Mouse (Mus musculus) forebrain, embryonic 12.5 days (tissue): ENCODE measurements at regions not wholly inside any gene's neighbourhood (a gene's known extent, or its start where the extent isn't known, plus 50 kb on each side); places are given as distances from the start of the nearest gene placed in this dataset.

Experiments used
- ATAC-seq: fragments of 200-750 bp; cut with Nextera tagmentation; 2 replicates; pipeline ENCODE4 v1.8.0; 2017; ENCODE audit warnings: moderate TSS enrichment; ENCODE audit not compliant: low FRiP score
- H3K27ac ChIP-seq: fragments of 300-500 bp; sonication (generic); 2 replicates; pipeline ENCODE4 v1.5.1; 2016; ENCODE audit warnings: mild to moderate bottlenecking
- H3K27me3 ChIP-seq: fragments of 300-500 bp; sonication (generic); 2 replicates; pipeline ENCODE4 v1.6.1; 2016; ENCODE audit warnings: mild to moderate bottlenecking
- H3K36me3 ChIP-seq: fragments of 300-500 bp; sonication (generic); replicated peaks from 2 replicates; pipeline ENCODE4 v1.6.1; 2016; ENCODE audit warnings: mild to moderate bottlenecking
- H3K4me1 ChIP-seq: fragments of 300-500 bp; sonication (generic); 2 replicates; pipeline ENCODE4 v1.6.1; 2016
- H3K4me2 ChIP-seq: fragments of 300-500 bp; sonication (generic); 2 replicates; pipeline ENCODE4 v1.6.1; 2016; ENCODE audit warnings: mild to moderate bottlenecking, moderate library complexity
- H3K4me3 ChIP-seq: fragments of 300-500 bp; sonication (generic); replicated peaks from 2 replicates; pipeline ENCODE4 v1.5.1; 2016; ENCODE audit warnings: mild to moderate bottlenecking
- H3K9ac ChIP-seq: fragments of 300-500 bp; sonication (generic); 2 replicates; pipeline ENCODE4 v1.6.1; 2016; ENCODE audit warnings: mild to moderate bottlenecking
- H3K9me3 ChIP-seq: fragments of 300-500 bp; sonication (generic); 2 replicates; pipeline ENCODE4 v1.6.1; 2016
- WGBS: fragments of 180-500 bp; shearing (Covaris S2); methylation state at CpG from one replicate; pipeline ENCODE4 v1.1.7; 2016; 5-methylcytosine and 5-hydroxymethylcytosine counted together

DNA sequence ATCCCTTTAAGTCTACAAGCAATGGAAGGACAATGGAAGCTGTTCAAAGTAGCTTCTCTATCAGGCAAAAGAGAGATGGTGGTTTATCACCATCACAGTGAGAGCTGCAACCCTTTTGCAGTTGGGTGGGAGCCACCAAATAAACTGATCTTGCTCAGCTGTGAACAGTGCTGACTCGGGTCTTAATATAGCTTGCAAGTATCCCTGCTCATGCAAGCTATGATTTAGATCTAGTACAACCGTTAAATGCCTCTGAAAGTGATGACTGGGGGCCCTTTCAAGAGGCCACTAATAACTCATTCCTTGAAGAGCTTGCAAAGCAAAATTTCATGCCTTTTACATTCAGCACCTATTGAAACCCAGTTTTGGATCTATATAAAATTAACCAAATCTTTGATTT, 1154.5 kb upstream of the Lrrtm3 start:
- no peaks in the 10 kb centered on the region for H3K4me1 ChIP-seq
- ATAC-seq = no peak
- no peak overlapping the region for H3K4me3 ChIP-seq
- H3K27ac ChIP-seq = no peak overlapping the region
- H3K36me3 ChIP-seq = no peaks in the 10 kb centered on the region
- WGBS = 83% methylated on average over 2 of the region's 2 CpGs
- H3K9me3 ChIP-seq = no peaks in the 10 kb centered on the region
- H3K9ac ChIP-seq = no peak overlapping the region
- no peak overlapping the region for H3K4me2 ChIP-seq
- H3K27me3 ChIP-seq = no peaks in the 10 kb centered on the region

DNA sequence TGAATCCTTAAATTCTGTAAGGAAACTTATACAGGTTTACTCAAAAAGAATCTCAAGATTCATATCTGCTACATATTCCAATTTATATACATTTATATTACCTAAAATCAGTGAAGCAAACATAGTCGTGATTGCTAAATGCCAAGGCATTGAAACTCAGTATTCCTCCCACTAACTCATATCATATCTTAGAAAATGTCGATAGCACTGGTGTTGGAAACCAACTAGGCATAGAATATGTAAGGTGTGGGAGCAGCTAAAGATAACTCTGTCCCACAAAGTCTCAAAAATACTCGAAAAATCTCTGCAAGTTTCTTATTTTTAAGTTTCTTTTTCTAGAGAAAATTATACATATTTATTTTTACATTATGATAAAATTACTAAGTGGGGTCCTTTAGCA, 1134.1 kb upstream of the Lrrtm3 start:
- WGBS = 79% methylated on average over 3 of the region's 3 CpGs
- no peak overlapping the region for H3K4me2 ChIP-seq
- no peaks in the 10 kb centered on the region for H3K4me1 ChIP-seq
- no peak overlapping the region for H3K4me3 ChIP-seq
- no peak overlapping the region for H3K9ac ChIP-seq
- no peaks in the 10 kb centered on the region for H3K36me3 ChIP-seq
- no peak for ATAC-seq
- no peaks in the 10 kb centered on the region for H3K27me3 ChIP-seq
- no peak overlapping the region for H3K27ac ChIP-seq
- H3K9me3 ChIP-seq = no peaks in the 10 kb centered on the region

DNA sequence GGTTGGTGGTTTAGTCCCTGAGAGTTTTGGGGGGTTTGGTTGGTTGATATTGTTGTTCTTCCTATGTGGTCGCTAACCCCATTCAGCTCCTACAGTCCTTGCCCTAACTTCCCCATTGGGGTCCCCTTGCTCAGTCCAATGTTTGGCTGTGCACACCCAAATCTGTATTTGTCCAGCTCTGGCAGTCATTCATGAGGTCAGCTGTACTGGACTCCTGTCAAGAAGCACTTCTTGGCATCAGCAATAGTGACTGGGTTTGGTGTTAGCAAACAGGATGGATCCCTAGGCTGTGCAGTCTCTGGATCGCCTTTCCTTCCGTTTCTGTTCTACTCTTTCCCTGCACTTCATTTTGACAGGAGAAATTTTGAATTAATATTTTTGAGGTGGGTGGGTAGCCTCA, 1131.1 kb upstream of the Lrrtm3 start:
- H3K36me3 ChIP-seq = no peaks in the 10 kb centered on the region
- WGBS = 93% methylated on average over 3 of the region's 3 CpGs
- H3K9me3 ChIP-seq = no peaks in the 10 kb centered on the region
- H3K9ac ChIP-seq = no peak overlapping the region
- no peak overlapping the region for H3K4me3 ChIP-seq
- H3K27me3 ChIP-seq = no peaks in the 10 kb centered on the region
- ATAC-seq = no peak
- H3K27ac ChIP-seq = no peak overlapping the region
- H3K4me2 ChIP-seq = no peak overlapping the region
- H3K4me1 ChIP-seq = no peaks in the 10 kb centered on the region

DNA sequence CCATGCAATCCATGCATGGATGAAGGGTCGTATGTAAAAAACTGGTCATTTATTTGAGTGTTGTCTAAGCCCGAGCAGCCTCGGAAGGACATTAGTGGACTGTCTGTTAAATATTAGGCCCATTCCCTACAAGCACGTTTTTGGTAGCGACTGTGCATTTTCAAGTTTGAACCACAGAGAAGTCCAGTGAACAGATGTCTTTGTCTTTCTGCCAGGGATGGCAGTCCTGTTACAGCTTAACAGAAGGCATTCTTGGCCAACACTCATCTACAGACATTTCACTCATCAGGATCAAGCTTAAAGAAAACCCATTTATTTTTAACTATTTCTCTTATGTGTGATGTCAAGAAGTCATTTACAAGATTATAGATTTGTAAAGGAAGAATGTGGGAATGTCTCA, 1129.2 kb upstream of the Lrrtm3 start:
- no peak for ATAC-seq
- no peak overlapping the region for H3K4me2 ChIP-seq

DNA sequence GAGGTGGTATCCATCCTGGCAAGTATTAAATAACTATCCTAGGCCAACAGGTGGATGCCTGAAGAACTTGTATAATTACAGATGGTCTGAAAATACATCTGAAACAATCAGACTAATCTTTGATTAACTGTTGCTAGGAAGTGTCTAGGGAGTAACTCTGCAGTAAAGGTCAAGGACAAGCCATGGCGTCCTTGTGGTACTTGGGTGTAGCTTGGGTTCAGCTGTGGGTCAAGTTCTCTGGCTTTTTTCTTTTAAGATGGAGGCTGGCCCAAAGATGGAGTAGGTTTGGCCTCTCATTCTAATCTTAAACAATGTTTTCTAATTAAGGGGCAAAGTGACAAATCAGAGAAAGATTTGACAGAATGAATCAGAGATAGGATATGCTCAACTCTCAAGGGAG, 1126.1 kb upstream of the Lrrtm3 start:
- 85% methylated on average over 1 of the region's 1 CpGs for WGBS
- ATAC-seq = no peak
- Histone ChIP-seq H3K4me2 (no peak overlapping the region), H3K36me3 (no peaks in the 10 kb centered on the region), H3K27ac (no peak overlapping the region), H3K4me3 (no peak overlapping the region), H3K27me3 (no peaks in the 10 kb centered on the region), H3K4me1 (no peaks in the 10 kb centered on the region), H3K9me3 (no peaks in the 10 kb centered on the region), H3K9ac (no peak overlapping the region)

More for the DNA sequence above, 1129.2 kb upstream of the Lrrtm3 start:
- no peaks in the 10 kb centered on the region for H3K27me3 ChIP-seq
- no peak overlapping the region for H3K27ac ChIP-seq
- no peaks in the 10 kb centered on the region for H3K4me1 ChIP-seq
- H3K9me3 ChIP-seq = no peaks in the 10 kb centered on the region
- H3K36me3 ChIP-seq = no peaks in the 10 kb centered on the region
- H3K9ac ChIP-seq = no peak overlapping the region
- no peak overlapping the region for H3K4me3 ChIP-seq
- WGBS = 93% methylated on average over 5 of the region's 5 CpGs

DNA sequence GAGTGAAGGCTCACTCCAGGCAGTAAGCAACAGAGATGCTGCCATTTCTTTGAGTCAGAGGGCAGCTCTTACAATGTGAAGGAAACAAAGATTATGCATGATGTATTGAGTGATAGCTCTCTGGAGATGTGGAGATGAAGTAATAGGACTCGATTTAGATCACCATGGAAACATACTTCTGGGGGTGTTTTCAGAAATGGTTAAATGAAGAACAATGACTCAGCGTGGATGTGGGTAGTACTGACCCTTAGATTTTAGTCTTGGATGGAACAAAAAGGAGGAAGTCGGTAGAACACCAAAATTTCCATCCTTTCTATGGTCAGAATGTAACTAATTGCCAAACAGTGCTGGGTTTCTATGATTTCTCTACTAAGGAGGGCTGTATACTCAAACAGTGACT, 1125.1 kb upstream of the Lrrtm3 start:
- Histone ChIP-seq H3K9me3 (no peaks in the 10 kb centered on the region), H3K27ac (no peak overlapping the region), H3K9ac (no peak overlapping the region), H3K36me3 (no peaks in the 10 kb centered on the region), H3K4me1 (no peaks in the 10 kb centered on the region), H3K4me2 (no peak overlapping the region), H3K4me3 (no peak overlapping the region), H3K27me3 (no peaks in the 10 kb centered on the region)
- ATAC-seq = no peak
- WGBS = 72% methylated on average over 3 of the region's 3 CpGs

DNA sequence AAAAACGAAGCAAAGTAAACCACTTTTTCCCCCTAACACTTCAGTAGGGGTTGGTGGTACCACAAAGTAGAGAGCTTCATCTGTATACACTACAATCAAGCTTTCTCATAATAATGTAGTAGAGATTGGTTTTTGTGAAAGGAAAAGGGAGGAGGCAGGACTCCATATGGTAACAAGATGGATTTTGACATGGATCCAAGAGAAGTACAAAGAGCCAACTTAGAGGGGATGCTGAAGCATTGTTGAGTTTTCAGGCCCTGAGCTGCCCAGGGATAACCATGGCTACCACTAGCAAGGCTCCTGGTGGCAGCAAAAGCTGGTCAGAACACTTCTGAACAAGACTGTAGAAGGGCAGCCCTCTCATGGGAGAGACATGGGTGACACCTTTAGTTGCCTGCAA, 1093.6 kb upstream of the Lrrtm3 start:
- Histone ChIP-seq H3K36me3 (no peaks in the 10 kb centered on the region), H3K9me3 (no peaks in the 10 kb centered on the region), H3K4me2 (no peak overlapping the region), H3K4me1 (no peaks in the 10 kb centered on the region), H3K4me3 (no peak overlapping the region), H3K27ac (no peak overlapping the region), H3K27me3 (no peaks in the 10 kb centered on the region), H3K9ac (no peak overlapping the region)
- WGBS = 51% methylated on average over 1 of the region's 1 CpGs
- ATAC-seq = no peak

DNA sequence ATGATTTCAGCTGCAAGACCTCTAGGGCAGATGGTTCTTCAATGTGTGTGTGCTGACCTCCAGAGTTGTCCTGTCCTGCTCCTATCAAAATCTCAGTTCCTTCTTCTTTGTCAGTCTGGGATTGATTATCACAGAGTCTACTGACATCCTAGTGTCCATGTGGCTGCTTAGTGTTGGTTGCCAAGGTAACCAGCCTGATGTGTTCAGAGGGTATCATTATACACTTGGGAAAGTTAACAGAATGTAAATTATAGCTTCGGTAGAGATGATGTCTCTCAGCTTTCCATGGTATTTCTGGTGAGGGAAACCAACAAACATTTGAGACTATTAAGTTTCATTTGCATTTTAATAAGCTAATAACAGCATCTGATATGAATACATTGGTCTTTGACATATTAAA, 1092.5 kb upstream of the Lrrtm3 start:
- ATAC-seq = no peak

DNA sequence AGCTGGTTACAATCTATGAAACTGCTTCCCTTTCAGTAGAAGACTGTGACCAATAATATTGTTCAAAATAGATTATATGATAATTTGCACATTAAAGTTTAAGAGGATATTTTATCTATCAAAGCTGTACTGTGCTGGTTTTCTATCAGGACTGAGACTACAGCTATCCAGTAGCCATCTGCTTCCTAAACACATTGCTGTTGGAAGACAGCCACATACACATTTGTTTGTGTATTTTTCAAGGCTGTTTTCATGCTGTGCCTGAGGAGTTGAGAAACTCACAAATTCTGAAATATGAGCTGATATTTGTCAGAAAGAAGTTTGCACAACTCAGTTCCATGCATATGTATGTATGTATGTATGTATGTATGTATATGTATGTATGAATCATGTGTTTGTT, 1089.0 kb upstream of the Lrrtm3 start:
- no peak for ATAC-seq
- H3K9me3 ChIP-seq = no peaks in the 10 kb centered on the region
- no peak overlapping the region for H3K4me2 ChIP-seq
- no peak overlapping the region for H3K9ac ChIP-seq
- H3K36me3 ChIP-seq = no peaks in the 10 kb centered on the region
- no peaks in the 10 kb centered on the region for H3K4me1 ChIP-seq
- H3K4me3 ChIP-seq = no peak overlapping the region
- H3K27me3 ChIP-seq = no peaks in the 10 kb centered on the region
- H3K27ac ChIP-seq = no peak overlapping the region

More for the DNA sequence above, 1092.5 kb upstream of the Lrrtm3 start:
- Histone ChIP-seq H3K27me3 (no peaks in the 10 kb centered on the region), H3K4me2 (no peak overlapping the region), H3K9ac (no peak overlapping the region), H3K36me3 (no peaks in the 10 kb centered on the region), H3K9me3 (no peaks in the 10 kb centered on the region), H3K4me1 (no peaks in the 10 kb centered on the region), H3K27ac (no peak overlapping the region), H3K4me3 (no peak overlapping the region)
- 64% methylated on average over 1 of the region's 1 CpGs for WGBS

DNA sequence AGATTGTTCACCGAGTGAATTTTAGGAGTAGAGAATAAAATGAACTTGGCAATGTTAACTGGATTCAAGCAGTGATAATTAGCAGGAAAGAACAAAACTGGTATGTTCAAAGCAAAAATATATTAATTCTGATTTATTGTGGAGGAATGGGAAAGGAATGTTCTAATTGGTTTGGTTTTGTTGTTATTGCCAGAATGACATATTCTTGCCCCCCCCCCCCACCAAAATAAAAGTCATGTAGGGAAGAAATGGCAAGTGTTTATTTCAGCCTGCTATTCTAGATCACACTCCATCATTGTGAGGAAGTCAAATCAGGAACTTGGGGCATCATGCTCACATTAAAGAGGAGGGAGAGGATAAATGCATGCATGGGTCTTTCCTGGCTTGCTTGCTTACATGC, 1064.1 kb upstream of the Lrrtm3 start:
- Histone ChIP-seq H3K9me3 (no peaks in the 10 kb centered on the region), H3K27me3 (no peaks in the 10 kb centered on the region), H3K4me1 (no peaks in the 10 kb centered on the region), H3K36me3 (no peaks in the 10 kb centered on the region), H3K4me2 (no peak overlapping the region), H3K4me3 (no peak overlapping the region), H3K9ac (no peak overlapping the region), H3K27ac (no peak overlapping the region)
- WGBS = 89% methylated on average over 1 of the region's 1 CpGs
- ATAC-seq = no peak

DNA sequence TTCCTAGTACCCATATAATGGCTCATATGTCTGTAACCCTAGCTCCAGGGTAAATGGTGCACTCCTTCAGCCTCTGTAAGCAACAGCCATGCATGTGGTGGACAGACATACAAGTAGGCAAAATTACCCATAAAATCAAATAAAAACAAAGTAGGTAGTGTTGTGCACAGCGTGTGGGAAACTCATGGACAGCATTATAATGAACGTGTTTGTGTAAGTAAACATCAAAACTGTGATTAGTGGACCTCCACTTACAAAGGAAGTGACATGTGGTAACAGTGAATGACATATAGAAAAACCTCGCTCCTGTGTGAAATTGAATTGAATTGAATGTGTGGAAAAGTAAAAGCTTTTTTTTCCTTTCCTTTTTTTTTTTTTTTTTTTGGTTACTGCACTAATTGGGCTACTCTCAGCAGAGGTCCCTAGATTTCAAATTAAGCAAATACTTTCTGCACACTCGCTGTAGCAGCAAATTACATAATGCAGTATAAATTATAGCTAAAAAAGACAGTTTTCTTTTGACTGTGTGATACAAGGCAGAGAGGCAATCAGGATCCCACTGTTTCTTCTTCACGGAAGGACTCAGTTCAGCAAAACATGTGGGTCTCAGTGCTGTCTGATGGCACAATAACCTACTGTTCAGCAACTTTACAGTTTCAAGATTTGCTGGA, 1035.0 kb upstream of the Lrrtm3 start:
- WGBS = 19% methylated on average over 5 of the region's 5 CpGs
- peak; percentile 83; the same call in 1 of the 2 replicates for ATAC-seq
- H3K9ac ChIP-seq = no peak overlapping the region
- no peaks in the 10 kb centered on the region for H3K4me1 ChIP-seq
- H3K36me3 ChIP-seq = no peaks in the 10 kb centered on the region
- H3K4me3 ChIP-seq = no peak overlapping the region
- H3K4me2 ChIP-seq = no peak overlapping the region
- H3K27me3 ChIP-seq = no peaks in the 10 kb centered on the region
- no peaks in the 10 kb centered on the region for H3K9me3 ChIP-seq
- H3K27ac ChIP-seq = no peak overlapping the region

DNA sequence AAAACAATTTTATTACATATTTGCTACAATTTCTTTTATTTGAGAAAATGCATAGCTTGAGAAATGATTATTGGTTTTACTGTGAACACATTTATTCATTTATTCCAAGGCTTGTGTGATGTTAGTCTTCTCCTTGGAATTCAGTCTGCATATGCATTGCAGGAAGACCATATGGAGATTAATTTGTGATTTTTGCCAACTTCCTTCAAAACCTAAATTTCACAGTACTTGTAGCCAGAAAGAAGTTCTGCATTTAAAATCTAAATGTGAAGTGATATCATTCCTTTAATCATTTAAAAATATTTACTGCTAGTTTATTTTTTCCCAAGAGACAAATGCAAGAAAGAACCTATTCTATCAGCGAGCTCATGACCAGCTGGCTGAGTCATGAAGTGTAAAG, 1028.1 kb upstream of the Lrrtm3 start:
- Histone ChIP-seq H3K4me2 (no peak overlapping the region), H3K4me1 (no peaks in the 10 kb centered on the region), H3K27me3 (no peaks in the 10 kb centered on the region), H3K27ac (no peak overlapping the region), H3K9me3 (no peaks in the 10 kb centered on the region), H3K36me3 (no peaks in the 10 kb centered on the region), H3K4me3 (no peak overlapping the region), H3K9ac (no peak overlapping the region)
- 85% methylated on average over 1 of the region's 1 CpGs for WGBS
- no peak for ATAC-seq

DNA sequence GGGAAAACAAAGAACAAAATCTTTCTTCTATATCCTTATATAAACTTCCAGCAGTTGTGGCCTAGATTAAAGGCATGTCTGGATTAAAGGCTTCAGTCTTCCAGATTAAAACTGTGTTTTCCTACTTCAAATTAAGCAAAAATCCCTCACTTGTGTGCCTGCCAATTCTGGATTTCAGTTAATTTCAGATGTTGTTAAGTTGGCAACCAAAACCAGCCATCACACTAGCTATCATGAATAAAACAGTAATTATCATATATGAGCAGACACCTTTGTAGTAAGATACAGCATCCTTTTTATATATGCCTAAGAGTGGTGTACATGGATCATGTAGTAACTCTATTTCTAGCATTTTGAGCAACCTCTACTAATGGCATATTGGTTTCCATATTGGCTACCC, 1024.5 kb upstream of the Lrrtm3 start:
- Histone ChIP-seq H3K4me2 (no peak overlapping the region), H3K9me3 (no peaks in the 10 kb centered on the region), H3K9ac (no peak overlapping the region), H3K36me3 (no peaks in the 10 kb centered on the region), H3K4me3 (no peak overlapping the region), H3K4me1 (no peaks in the 10 kb centered on the region), H3K27me3 (no peaks in the 10 kb centered on the region), H3K27ac (no peak overlapping the region)
- no peak for ATAC-seq
